Mouse (Mus musculus) adrenal gland, postnatal 14 days (tissue): ENCODE data around the gene Cplane1. TPM values are rescaled to one million over a fixed set of nuclear protein-coding genes. Genes with fewer than 3 reads are reported as not detected.
A peak's percentile ranks its signal among the peaks of the same experiment; 100 is the strongest.
"Not testable (repeated sequence)": the region's sequence is repeated elsewhere in the genome, so short reads cannot be mapped to it uniquely, and the experiment has no call there.

ENCODE experiments used
- DNase-seq: peaks from one replicate; pipeline ENCODE4 v3.0.0; 2021; ENCODE audit warnings: mixed read lengths
- long read RNA-seq, 2 experiments: library from polyadenylated mRNA; stranded (forward); transcript quantifications; one replicate each; pipeline ENCODE4 v2.0.0; 2021
- total RNA-seq: library from RNA; stranded (reverse); gene quantifications from 2 replicates; pipeline ENCODE4 v1.2.3, GENCODE M21; 2021

The Cplane1 gene
- total RNA-seq: 8.6 and 12.2 TPM in 2 replicates
- long read RNA-seq, experiment 1, partial matches to known transcripts: 4 of 6 reads
- long read RNA-seq, experiment 1, other reads (novel, unspliced or antisense): 2 of 6 reads
- long read RNA-seq, experiment 2, partial matches to known transcripts: 1 of 2 reads
- long read RNA-seq, experiment 2, other reads (novel, unspliced or antisense): 1 of 2 reads

- peak; percentile 97 for DNase-seq
Observed at GRCm38 (mm10) chr15:8168591-8169265, at the start of gene Cplane1. TSS of gene Cplane1 (plus strand) at chr15:8169106.

GRCm38 (mm10) chr15:8129281-8129680 is 39.6 kb upstream of the Cplane1 start:
- DNase-seq: no peak

- no peak for DNase-seq
Observed at GRCm38 (mm10) chr15:8131268-8131667, 37.6 kb upstream of the Cplane1 start.

- DNase-seq: no peak
Observed at GRCm38 (mm10) chr15:8131761-8132160, 37.1 kb upstream of the Cplane1 start.

- DNase-seq: no peak
Observed at GRCm38 (mm10) chr15:8135606-8136005, 33.3 kb upstream of the Cplane1 start.

GRCm38 (mm10) chr15:8161841-8162240 is 7.1 kb upstream of the Cplane1 start:
- DNase-seq: no peak

- no peak for DNase-seq
Observed at GRCm38 (mm10) chr15:8169266-8169746, 400 bp downstream of the Cplane1 start.

- DNase-seq: no peak
Observed at GRCm38 (mm10) chr15:8189563-8189962, 20.7 kb downstream of the Cplane1 start.

GRCm38 (mm10) chr15:8190435-8190834 is 21.5 kb downstream of the Cplane1 start:
- no peak for DNase-seq

- no peak for DNase-seq
Observed at GRCm38 (mm10) chr15:8200317-8200716, 31.4 kb downstream of the Cplane1 start.

GRCm38 (mm10) chr15:8208362-8208761 is 39.5 kb downstream of the Cplane1 start:
- DNase-seq: no peak

- DNase-seq: no peak
Observed at GRCm38 (mm10) chr15:8214811-8215210, 45.9 kb downstream of the Cplane1 start.

- not testable (repeated sequence) for DNase-seq
Observed at GRCm38 (mm10) chr15:8234167-8234566, 65.3 kb downstream of the Cplane1 start.

- DNase-seq: no peak
Observed at GRCm38 (mm10) chr15:8265946-8266345, 97.0 kb downstream of the Cplane1 start.

- no peak for DNase-seq
Observed at GRCm38 (mm10) chr15:8267211-8267610, 98.3 kb downstream of the Cplane1 start.

GRCm38 (mm10) chr15:8268231-8268630 is 99.3 kb downstream of the Cplane1 start:
- DNase-seq: no peak

GRCm38 (mm10) chr15:8271952-8272351 is 103.0 kb downstream of the Cplane1 start:
- DNase-seq: no peak

GRCm38 (mm10) chr15:8277916-8278315 is 109.0 kb downstream of the Cplane1 start:
- DNase-seq: peak; percentile 61

- peak; percentile 53 for DNase-seq
Observed at GRCm38 (mm10) chr15:8279320-8279779, 110.4 kb downstream of the Cplane1 start.

GRCm38 (mm10) chr15:8279929-8280610 is 111.2 kb downstream of the Cplane1 start:
- peak; percentile 86 for DNase-seq

GRCm38 (mm10) chr15:8281701-8282100 is 112.8 kb downstream of the Cplane1 start:
- no peak for DNase-seq

GRCm38 (mm10) chr15:8282155-8282554 is 113.2 kb downstream of the Cplane1 start:
- no peak for DNase-seq

GRCm38 (mm10) chr15:8291251-8291650 is 122.3 kb downstream of the Cplane1 start:
- no peak for DNase-seq
